Comparison of ENCODE assay signal across 10 mouse cellular contexts in genomic region chr11:118365171-118365570, GRCm38 (mm10). TPM values are rescaled to one million over a fixed set of nuclear protein-coding genes. Genes with fewer than 3 reads are reported as not detected.
DNase-seq lines count a peak whose midpoint lies in the region; ATAC-seq lines count a peak whose summit lies in the region.
"Had no signal": no experiment of that assay in that cellular context is flagged by ENCODE, and none has a peak within 500 bp of the region (broad histone marks: within the 10 kb centered on the region; RNA-seq: fewer than 3 reads in every experiment).

No protein-coding gene starts in this region.

- no peak for DNase-seq in kidney, adult 11 months
- DNase-seq in adipocyte (ENCODE audit: low spot score), result peak; percentile 59
- DNase-seq in gastrocnemius, postnatal 25 days, result peak; percentile 82
- DNase-seq in spleen, postnatal 4 days (ENCODE audit: low spot score in 2 of 2), result no peak
- DNase-seq in layer of hippocampus, adult 8-10 months (ENCODE audit: low spot score in 2 of 2), result no peak
- no peak for DNase-seq in hindbrain, embryonic 11.5 days (ENCODE audit: low spot score)

- H3K27me3 ChIP-seq in kidney, embryonic 16.5 days (ENCODE audit: insufficient read depth, low read length), result no peaks in the 10 kb centered on the region
- no peaks in the 10 kb centered on the region for H3K27me3 ChIP-seq in limb, embryonic 13.5 days
- H3K27me3 ChIP-seq in hindbrain, embryonic 11.5 days (ENCODE audit: control insufficient read depth, insufficient read depth, low read length), result no peaks in the 10 kb centered on the region; the same call in 1 of the 2 replicates
- H3K27me3 ChIP-seq: hindbrain, embryonic 15.5 days had no signal

- WGBS in kidney, embryonic 16.5 days, result 25% methylated on average over 7 of the region's 7 CpGs
- WGBS in limb, embryonic 13.5 days, result 20% methylated on average over 7 of the region's 7 CpGs
- 66% methylated on average over 7 of the region's 7 CpGs for WGBS in hindbrain, embryonic 11.5 days

- H3K4me1 ChIP-seq in kidney, embryonic 16.5 days (ENCODE audit: insufficient read depth, low read length), result peaks cover 52% of the 10 kb centered on the region
- H3K4me1 ChIP-seq in limb, embryonic 13.5 days, result peaks cover 60% of the 10 kb centered on the region
- no peaks in the 10 kb centered on the region; the same call in 1 of the 2 replicates for H3K4me1 ChIP-seq in hindbrain, embryonic 11.5 days (replicated peaks; ENCODE audit: control insufficient read depth, insufficient read depth, low read length)

- ATAC-seq in kidney, embryonic 16.5 days (ENCODE audit: low FRiP score, low TSS enrichment), result peak; percentile 22
- peak; percentile 79 for ATAC-seq in limb, embryonic 13.5 days (ENCODE audit: low FRiP score, low read depth)
- ATAC-seq in hindbrain, embryonic 11.5 days (ENCODE audit: low FRiP score), result no peak

- no peak overlapping the region for H3K9ac ChIP-seq in kidney, embryonic 16.5 days (replicated peaks; ENCODE audit: low read length)
- no peak overlapping the region for H3K9ac ChIP-seq in limb, embryonic 13.5 days
- H3K9ac ChIP-seq in hindbrain, embryonic 11.5 days (ENCODE audit: low read depth, low read length), result no peak overlapping the region
- H3K9ac ChIP-seq: hindbrain, embryonic 15.5 days had no signal

- peak overlapping the region; percentile 78 for H3K27ac ChIP-seq in kidney, embryonic 16.5 days (ENCODE audit: low read length)
- peak overlapping the region; percentile 77 for H3K27ac ChIP-seq in limb, embryonic 13.5 days
- no peak overlapping the region for H3K27ac ChIP-seq in hindbrain, embryonic 11.5 days (ENCODE audit: low read depth, low read length)
- H3K27ac ChIP-seq: hindbrain, embryonic 15.5 days had no signal

- no peak overlapping the region for H3K4me3 ChIP-seq in kidney, embryonic 16.5 days (ENCODE audit: low read length)
- no peak overlapping the region for H3K4me3 ChIP-seq in limb, embryonic 13.5 days
- H3K4me3 ChIP-seq in hindbrain, embryonic 11.5 days (ENCODE audit: low read depth, low read length), result no peak overlapping the region
- H3K4me3 ChIP-seq: hindbrain, embryonic 15.5 days had no signal

- H3K36me3 ChIP-seq in kidney, embryonic 16.5 days (ENCODE audit: insufficient read depth, low read length), result no peaks in the 10 kb centered on the region
- no peaks in the 10 kb centered on the region for H3K36me3 ChIP-seq in limb, embryonic 13.5 days
- H3K36me3 ChIP-seq in hindbrain, embryonic 11.5 days (ENCODE audit: control insufficient read depth, insufficient read depth, low read length), result no peaks in the 10 kb centered on the region
- H3K36me3 ChIP-seq: hindbrain, embryonic 15.5 days had no signal

- no peaks in the 10 kb centered on the region for H3K9me3 ChIP-seq in kidney, embryonic 16.5 days (ENCODE audit: low read length)
- H3K9me3 ChIP-seq in limb, embryonic 13.5 days, result no peaks in the 10 kb centered on the region
- no peaks in the 10 kb centered on the region for H3K9me3 ChIP-seq in hindbrain, embryonic 11.5 days (ENCODE audit: control insufficient read depth, low read length)
- H3K9me3 ChIP-seq: hindbrain, embryonic 15.5 days had no signal

- H3K4me2 ChIP-seq in kidney, embryonic 16.5 days (replicated peaks; ENCODE audit: low read depth, low read length), result no peak overlapping the region
- no peak overlapping the region for H3K4me2 ChIP-seq in limb, embryonic 13.5 days (replicated peaks)
- H3K4me2 ChIP-seq in hindbrain, embryonic 11.5 days (replicated peaks; ENCODE audit: low read depth, low read length), result no peak overlapping the region
- H3K4me2 ChIP-seq: hindbrain, embryonic 15.5 days had no signal

RNA-seq across cellular contexts. Expression of gene Timp2, which starts 9.6 kb away (rescaled TPM):
- 84.6 TPM in 2 replicates for polyA plus RNA-seq in kidney, embryonic 16.5 days (2015; fragmentation: Nextera tagmentation; extraction: Ambion mirVana)
- total RNA-seq in gastrocnemius, postnatal 25 days (2021), result 10 to 100 TPM; 77.3 to 96.4 TPM
- polyA plus RNA-seq in limb, embryonic 13.5 days (2015; fragmentation: Nextera tagmentation; extraction: Ambion mirVana), result 115 and 116 TPM in 2 replicates
- total RNA-seq in layer of hippocampus, adult 8-10 months (2022), result 100 to 1,000 TPM; 225 to 284 (median 259) TPM
- polyA plus RNA-seq in hindbrain, embryonic 11.5 days (2014; fragmentation: Nextera tagmentation; extraction: Ambion mirVana), result 39.5 and 41.2 TPM in 2 replicates
- total RNA-seq: MEL had no signal

RNA-seq across cellular contexts. Expression of gene Cep295nl, which starts 22.9 kb away (rescaled TPM):
- 0.37 and 0.39 TPM in 2 replicates for polyA plus RNA-seq in kidney, embryonic 16.5 days (2015; fragmentation: Nextera tagmentation; extraction: Ambion mirVana)
- 1 to 10 TPM in 1 of 2 experiments, under 1 TPM in 1; 0.99 to 1.0 TPM for total RNA-seq in gastrocnemius, postnatal 25 days (2021)
- polyA plus RNA-seq in limb, embryonic 13.5 days (2015; fragmentation: Nextera tagmentation; extraction: Ambion mirVana), result 0.55 and 0.86 TPM in 2 replicates
- 1 to 10 TPM; 1.5 to 2.2 (median 2.1) TPM for total RNA-seq in layer of hippocampus, adult 8-10 months (2022)
- polyA plus RNA-seq in hindbrain, embryonic 11.5 days (2014; fragmentation: Nextera tagmentation; extraction: Ambion mirVana), result 0.37 and 0.42 TPM in 2 replicates
- total RNA-seq: MEL had no signal

RNA-seq across cellular contexts. Expression of gene Lgals3bp, which starts 36.7 kb away (rescaled TPM):
- polyA plus RNA-seq in kidney, embryonic 16.5 days (2015; fragmentation: Nextera tagmentation; extraction: Ambion mirVana), result 14.9 and 18.1 TPM in 2 replicates
- total RNA-seq in gastrocnemius, postnatal 25 days (2021), result 10 to 100 TPM; 11.0 to 14.7 TPM
- 7.3 TPM in 2 replicates for polyA plus RNA-seq in limb, embryonic 13.5 days (2015; fragmentation: Nextera tagmentation; extraction: Ambion mirVana)
- total RNA-seq in layer of hippocampus, adult 8-10 months (2022), result 100 to 1,000 TPM in 1 of 4 experiments, 10 to 100 TPM in 3; 17.0 to 100 (median 50.4) TPM
- 1.9 and 2.7 TPM in 2 replicates for polyA plus RNA-seq in hindbrain, embryonic 11.5 days (2014; fragmentation: Nextera tagmentation; extraction: Ambion mirVana)

RNA-seq across cellular contexts. Expression of gene Cant1, which starts 53.7 kb away (rescaled TPM):
- 30.6 and 30.9 TPM in 2 replicates for polyA plus RNA-seq in kidney, embryonic 16.5 days (2015; fragmentation: Nextera tagmentation; extraction: Ambion mirVana)
- 1 to 10 TPM; 9.3 to 9.9 TPM for total RNA-seq in gastrocnemius, postnatal 25 days (2021)
- polyA plus RNA-seq in limb, embryonic 13.5 days (2015; fragmentation: Nextera tagmentation; extraction: Ambion mirVana), result 31.1 and 32.1 TPM in 2 replicates
- total RNA-seq in layer of hippocampus, adult 8-10 months (2022), result 10 to 100 TPM; 39.6 to 42.8 (median 41.1) TPM
- 21.0 and 21.1 TPM in 2 replicates for polyA plus RNA-seq in hindbrain, embryonic 11.5 days (2014; fragmentation: Nextera tagmentation; extraction: Ambion mirVana)

Comparison
In these comparisons a context has a peak if more than half of its experiments do, and no peak if none do; other contexts are left out.
1. DNase-seq: peak in adipocyte (single experiment) and gastrocnemius, postnatal 25 days (single experiment); none in kidney, adult 11 months (single experiment), spleen, postnatal 4 days (0 of 2), layer of hippocampus, adult 8-10 months (0 of 2) and hindbrain, embryonic 11.5 days (single experiment).